Mouse (Mus musculus) liver, embryonic 12.5 days (tissue): ENCODE results near the gene Pum1. TPM values are rescaled to one million over a fixed set of nuclear protein-coding genes. Genes with fewer than 3 reads are reported as not detected.

Source experiments
- ATAC-seq: fragments of 200-750 bp; cut with Nextera tagmentation; 2 replicates; pipeline ENCODE4 v1.8.0; 2017; ENCODE audit warnings: moderate number of reproducible peaks, mild to moderate bottlenecking, moderate library complexity
- H3K27ac ChIP-seq: fragments of 300-500 bp; sonication (generic); 2 replicates; pipeline ENCODE4 v1.5.1; 2016; ENCODE audit warnings: mild to moderate bottlenecking
- H3K27me3 ChIP-seq: fragments of 300-500 bp; sonication (generic); replicated peaks from 2 replicates; pipeline ENCODE4 v1.6.1; 2016; ENCODE audit warnings: mild to moderate bottlenecking, moderate library complexity
- H3K36me3 ChIP-seq: fragments of 300-500 bp; sonication (generic); 2 replicates; pipeline ENCODE4 v1.6.1; 2016; ENCODE audit warnings: mild to moderate bottlenecking, moderate library complexity
- H3K4me1 ChIP-seq: fragments of 300-500 bp; sonication (generic); 2 replicates; pipeline ENCODE4 v1.6.1; 2016
- H3K4me2 ChIP-seq: fragments of 300-500 bp; sonication (generic); 2 replicates; pipeline ENCODE4 v1.6.1; 2016; ENCODE audit warnings: mild to moderate bottlenecking, moderate library complexity
- H3K4me3 ChIP-seq: fragments of 300-500 bp; sonication (generic); 2 replicates; pipeline ENCODE4 v1.5.1; 2016; ENCODE audit warnings: mild to moderate bottlenecking, moderate library complexity
- H3K9ac ChIP-seq: fragments of 300-500 bp; sonication (generic); 2 replicates; pipeline ENCODE4 v1.6.1; 2016; ENCODE audit warnings: mild to moderate bottlenecking, moderate library complexity
- H3K9me3 ChIP-seq: fragments of 300-500 bp; sonication (generic); replicated peaks from 2 replicates; pipeline ENCODE4 v1.6.1; 2016; ENCODE audit warnings: mild to moderate bottlenecking, moderate library complexity
- WGBS: fragments of 180-500 bp; shearing (Covaris S2); methylation state at CpG from one replicate; pipeline ENCODE4 v1.1.7; 2016; ENCODE audit not compliant: insufficient replicate concordance; 5-methylcytosine and 5-hydroxymethylcytosine counted together
- polyA plus RNA-seq: library from polyadenylated mRNA; unstranded; fragments of >200 nt; fragmentation: Nextera tagmentation; extraction: Ambion mirVana; gene quantifications from 2 replicates; pipeline ENCODE4 v1.2.1, GENCODE M21; 2016

The Pum1 gene
- polyA plus RNA-seq, 1 experiment from 2014 or later: 43.2 TPM

DNA sequence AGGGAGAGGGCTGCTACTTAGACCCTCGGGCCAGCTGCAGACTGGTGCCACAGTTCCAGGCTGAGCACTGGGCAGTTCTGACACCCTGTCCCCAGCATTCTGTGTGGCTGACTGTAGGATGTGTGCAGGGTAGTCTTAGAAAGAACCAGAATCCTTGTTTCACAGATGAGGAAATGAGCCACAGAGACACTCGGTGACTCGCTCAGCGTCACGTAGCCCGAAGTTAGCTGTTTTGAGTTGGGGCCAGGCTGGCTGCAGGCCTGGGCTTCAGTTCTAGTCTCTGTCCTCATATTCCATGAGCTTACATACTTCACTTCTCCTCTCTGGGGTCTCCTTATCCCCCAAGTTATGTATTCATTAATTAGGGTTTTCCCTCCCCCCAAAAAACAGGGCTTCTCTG is 132.8 kb downstream of the Pum1 start:
- Histone ChIP-seq H3K9ac (no peak overlapping the region), H3K4me2 (no peak overlapping the region), H3K27me3 (peaks cover 66% of the 10 kb centered on the region), H3K9me3 (no peaks in the 10 kb centered on the region), H3K27ac (no peak overlapping the region), H3K36me3 (no peaks in the 10 kb centered on the region), H3K4me3 (no peak overlapping the region), H3K4me1 (peaks cover 33% of the 10 kb centered on the region)
- no peak for ATAC-seq
- 77% methylated on average over 6 of the region's 6 CpGs for WGBS

DNA sequence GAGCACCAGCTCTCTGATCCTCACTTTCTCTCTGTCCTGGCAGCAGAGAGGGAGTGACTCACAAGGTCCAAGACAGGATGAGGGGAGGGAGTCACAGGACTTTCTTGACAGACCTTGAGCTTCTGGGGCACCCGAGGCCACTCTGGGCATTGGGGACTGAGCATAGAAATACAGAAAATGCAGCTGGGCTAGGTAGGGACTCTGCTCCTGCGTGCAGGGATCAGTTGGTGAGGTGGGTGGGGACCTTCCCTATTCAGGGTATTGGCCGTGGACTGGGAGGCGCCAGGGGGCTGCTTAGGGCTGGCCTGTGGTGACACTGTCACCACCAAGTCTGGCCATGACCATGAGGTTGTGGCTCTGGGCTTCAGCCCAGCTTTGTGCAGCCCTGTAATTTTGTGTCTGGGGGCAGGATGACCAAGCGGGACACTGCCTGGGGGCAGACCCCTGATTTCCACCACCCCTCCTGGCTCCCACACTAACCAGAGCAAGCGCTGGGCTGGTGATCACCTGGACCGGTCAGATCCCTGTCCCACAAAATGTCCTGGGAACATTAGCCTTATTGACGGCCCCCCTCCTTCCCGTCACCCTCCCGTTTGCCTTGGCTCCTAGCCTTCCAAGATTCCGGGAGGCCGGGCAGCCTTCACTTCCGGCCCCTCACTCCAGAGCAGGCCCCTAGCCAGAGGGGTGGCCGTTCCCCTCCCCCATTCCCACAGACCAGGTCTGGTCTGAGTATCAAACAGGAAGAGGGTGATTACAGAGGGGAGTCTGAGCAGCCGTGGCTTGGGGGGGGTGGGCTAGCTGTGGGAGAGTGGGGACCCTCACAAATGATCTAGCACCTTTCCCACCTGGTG is 134.3 kb downstream of the Pum1 start:
- ATAC-seq: no peak
- H3K36me3 ChIP-seq: no peaks in the 10 kb centered on the region
- no peaks in the 10 kb centered on the region for H3K9me3 ChIP-seq
- H3K4me1 ChIP-seq: peaks cover 34% of the 10 kb centered on the region
- H3K4me2 ChIP-seq: peak overlapping the region; percentile 16; the same call in 1 of the 2 replicates
- WGBS: 28% methylated on average over 15 of the region's 15 CpGs
- 0 out of 2 replicates have a peak overlapping the region, but pooled peaks have one; percentile 30 for H3K27ac ChIP-seq
- H3K4me3 ChIP-seq: no peak overlapping the region
- peaks cover 51% of the 10 kb centered on the region for H3K27me3 ChIP-seq
- no peak overlapping the region for H3K9ac ChIP-seq

DNA sequence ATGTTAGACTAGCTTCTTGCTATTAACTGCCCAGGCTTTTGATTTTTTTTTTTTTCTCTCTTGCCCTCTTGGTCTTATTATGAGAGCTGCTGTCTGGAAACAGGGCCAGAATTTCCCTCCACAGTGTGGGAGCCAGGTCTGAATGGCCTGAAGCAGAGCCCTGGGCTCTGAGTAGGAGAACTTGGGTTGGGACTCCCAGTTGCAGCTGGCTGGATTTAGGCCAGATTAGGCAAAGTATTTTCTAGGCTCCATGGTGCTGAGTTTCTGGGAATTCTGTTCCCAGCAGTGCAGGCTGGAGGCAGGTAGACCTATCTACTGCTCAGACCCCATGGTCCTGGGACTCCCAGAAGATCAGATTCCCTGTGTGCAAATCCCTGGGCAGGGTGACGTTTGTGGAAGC is 135.3 kb downstream of the Pum1 start:
- Histone ChIP-seq H3K27ac (no peak overlapping the region), H3K4me3 (no peak overlapping the region), H3K36me3 (no peaks in the 10 kb centered on the region), H3K4me1 (peaks cover 29% of the 10 kb centered on the region), H3K9ac (no peak overlapping the region), H3K27me3 (peaks cover 41% of the 10 kb centered on the region), H3K4me2 (no peak overlapping the region), H3K9me3 (no peaks in the 10 kb centered on the region)
- 41% methylated on average over 1 of the region's 1 CpGs for WGBS
- ATAC-seq: no peak

DNA sequence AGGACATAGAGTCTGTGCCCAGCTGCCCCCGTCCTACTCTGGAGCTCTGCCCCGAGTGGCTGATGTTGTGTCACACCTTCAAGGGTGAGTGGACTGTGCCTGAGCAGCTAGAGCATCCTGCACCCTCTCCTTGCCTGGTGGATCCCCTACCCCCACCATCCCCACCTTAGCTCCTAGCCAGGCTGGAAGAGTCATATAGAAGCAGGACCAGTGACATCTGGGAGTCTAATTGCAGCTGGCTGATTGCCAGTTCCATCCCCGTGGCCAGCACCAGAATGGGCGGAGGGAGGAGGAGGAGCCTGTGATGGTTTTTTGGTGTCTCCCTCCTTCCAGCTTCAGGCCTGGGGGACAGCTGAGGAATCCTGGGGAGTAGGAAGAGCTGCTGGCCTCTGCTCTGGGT is 136.0 kb downstream of the Pum1 start:
- 46% methylated on average over 4 of the region's 4 CpGs for WGBS
- Histone ChIP-seq H3K27me3 (peaks cover 36% of the 10 kb centered on the region), H3K4me2 (no peak overlapping the region), H3K4me1 (peaks cover 29% of the 10 kb centered on the region), H3K4me3 (no peak overlapping the region), H3K9ac (no peak overlapping the region), H3K27ac (no peak overlapping the region), H3K36me3 (no peaks in the 10 kb centered on the region), H3K9me3 (no peaks in the 10 kb centered on the region)
- no peak for ATAC-seq

DNA sequence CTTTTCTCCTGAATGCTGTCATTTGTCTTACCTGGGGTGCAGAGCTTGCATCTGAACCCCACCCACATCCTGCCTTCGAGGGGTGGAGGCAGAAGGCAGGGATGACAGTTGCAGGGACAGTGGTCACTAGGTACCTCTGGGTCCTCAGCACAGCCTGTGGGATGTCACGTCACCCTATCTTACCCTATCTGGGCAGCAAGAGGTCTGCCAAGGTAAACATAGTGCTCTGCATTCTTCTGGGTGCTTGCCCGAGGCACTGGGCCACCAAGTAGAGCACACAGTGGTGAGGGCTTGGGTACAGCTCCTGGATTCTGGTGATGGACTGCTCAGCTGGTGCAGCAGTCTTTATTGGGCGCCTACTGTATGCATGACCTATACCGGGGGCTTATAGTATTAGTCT is 136.5 kb downstream of the Pum1 start:
- no peak overlapping the region for H3K4me2 ChIP-seq
- H3K9me3 ChIP-seq: no peaks in the 10 kb centered on the region
- H3K4me3 ChIP-seq: no peak overlapping the region
- peaks cover 29% of the 10 kb centered on the region for H3K4me1 ChIP-seq
- peaks cover 31% of the 10 kb centered on the region for H3K27me3 ChIP-seq
- 40% methylated on average over 5 of the region's 5 CpGs for WGBS
- H3K36me3 ChIP-seq: no peaks in the 10 kb centered on the region
- no peak overlapping the region for H3K9ac ChIP-seq
- no peak overlapping the region for H3K27ac ChIP-seq
- no peak for ATAC-seq

DNA sequence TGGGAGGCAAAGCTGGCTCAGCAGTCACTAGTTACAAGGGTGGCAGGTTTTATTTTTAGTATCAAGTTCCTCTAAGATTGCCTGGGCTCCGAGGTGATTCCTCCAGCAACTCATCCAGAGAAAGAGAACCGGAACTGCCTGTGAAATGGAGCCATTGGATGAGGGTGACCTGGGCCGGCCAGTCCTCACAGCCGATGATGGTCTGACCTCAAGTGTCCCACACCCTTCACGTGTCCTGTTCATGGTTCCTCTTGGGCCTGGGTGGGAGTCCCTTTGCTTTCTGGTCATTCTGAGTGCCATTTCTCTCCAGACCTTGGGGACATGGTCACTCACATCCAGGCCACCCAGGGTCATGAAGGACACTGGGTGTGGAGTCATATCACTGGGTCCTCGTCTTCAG is 137.0 kb downstream of the Pum1 start:
- Histone ChIP-seq H3K4me2 (no peak overlapping the region), H3K27me3 (peaks cover 26% of the 10 kb centered on the region; the same call in 1 of the 2 replicates), H3K36me3 (no peaks in the 10 kb centered on the region), H3K4me1 (peaks cover 29% of the 10 kb centered on the region), H3K9me3 (no peaks in the 10 kb centered on the region), H3K4me3 (no peak overlapping the region), H3K9ac (no peak overlapping the region), H3K27ac (no peak overlapping the region)
- 63% methylated on average over 6 of the region's 6 CpGs for WGBS
- ATAC-seq: no peak

DNA sequence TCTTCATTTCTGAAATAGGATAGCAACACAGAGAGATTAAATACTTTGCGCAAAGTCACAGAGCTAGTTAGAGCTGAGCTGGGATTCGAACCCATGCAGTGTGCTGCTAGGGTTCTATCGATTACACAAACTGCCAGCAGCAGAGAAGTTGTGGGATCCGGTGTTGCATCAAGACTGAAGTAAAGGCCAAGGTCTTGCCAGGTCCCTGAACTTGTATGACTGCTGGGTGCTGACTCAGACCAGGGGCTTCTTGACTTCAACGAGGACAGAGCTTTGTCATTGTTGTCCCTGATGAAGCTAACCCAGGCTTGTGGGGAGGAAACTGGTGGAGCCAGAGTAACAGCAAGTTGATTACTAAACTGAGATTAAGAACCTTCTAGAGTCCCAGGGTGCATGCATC is 138.1 kb downstream of the Pum1 start:
- no peak overlapping the region for H3K4me3 ChIP-seq
- H3K4me2 ChIP-seq: no peak overlapping the region
- H3K4me1 ChIP-seq: peaks cover 29% of the 10 kb centered on the region
- 75% methylated on average over 5 of the region's 5 CpGs for WGBS
- peaks cover 16% of the 10 kb centered on the region; the same call in 1 of the 2 replicates for H3K27me3 ChIP-seq
- no peaks in the 10 kb centered on the region for H3K9me3 ChIP-seq
- no peak for ATAC-seq
- H3K9ac ChIP-seq: no peak overlapping the region
- H3K36me3 ChIP-seq: no peaks in the 10 kb centered on the region
- no peak overlapping the region for H3K27ac ChIP-seq

DNA sequence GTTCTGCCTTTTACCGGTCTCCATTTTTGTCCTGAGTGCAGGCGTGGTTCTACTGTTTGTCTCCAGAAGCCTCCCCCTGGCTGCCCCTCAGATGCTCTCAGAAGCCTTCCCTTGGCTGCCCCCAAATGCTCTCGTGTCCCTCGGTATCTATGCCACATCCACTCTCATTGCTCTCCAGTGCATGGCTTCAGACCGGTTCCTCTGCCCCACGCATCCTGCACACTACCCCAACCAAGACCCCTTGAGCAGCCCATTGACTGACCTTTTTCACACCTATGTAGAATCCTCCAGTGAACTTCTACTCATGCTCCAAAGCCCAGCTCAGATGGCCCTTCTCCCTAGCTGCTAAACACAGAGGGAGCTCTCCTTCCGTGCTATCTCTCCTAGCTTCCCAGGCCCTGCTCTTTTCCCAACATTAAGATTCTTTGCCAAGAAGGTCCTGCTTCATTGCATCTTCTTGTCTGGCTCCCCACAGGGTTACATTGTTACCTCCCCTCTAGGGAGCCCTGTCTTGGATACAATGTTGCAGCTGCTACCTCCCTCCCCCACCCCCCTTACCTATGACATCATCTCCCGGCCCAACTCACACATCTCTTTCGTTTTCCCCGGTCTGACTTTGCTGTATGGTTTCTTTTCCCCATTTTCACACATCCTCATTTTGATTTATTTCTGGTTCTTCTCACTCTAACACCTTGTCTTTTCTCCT is 138.7 kb downstream of the Pum1 start:
- no peak overlapping the region for H3K4me2 ChIP-seq
- H3K4me1 ChIP-seq: peaks cover 28% of the 10 kb centered on the region
- WGBS: 56% methylated on average over 10 of the region's 10 CpGs
- no peak for ATAC-seq
- H3K9ac ChIP-seq: no peak overlapping the region
- no peaks in the 10 kb centered on the region for H3K36me3 ChIP-seq
- peaks cover 10% of the 10 kb centered on the region; the same call in 1 of the 2 replicates for H3K27me3 ChIP-seq
- no peak overlapping the region for H3K4me3 ChIP-seq
- no peak overlapping the region for H3K27ac ChIP-seq
- no peaks in the 10 kb centered on the region for H3K9me3 ChIP-seq

DNA sequence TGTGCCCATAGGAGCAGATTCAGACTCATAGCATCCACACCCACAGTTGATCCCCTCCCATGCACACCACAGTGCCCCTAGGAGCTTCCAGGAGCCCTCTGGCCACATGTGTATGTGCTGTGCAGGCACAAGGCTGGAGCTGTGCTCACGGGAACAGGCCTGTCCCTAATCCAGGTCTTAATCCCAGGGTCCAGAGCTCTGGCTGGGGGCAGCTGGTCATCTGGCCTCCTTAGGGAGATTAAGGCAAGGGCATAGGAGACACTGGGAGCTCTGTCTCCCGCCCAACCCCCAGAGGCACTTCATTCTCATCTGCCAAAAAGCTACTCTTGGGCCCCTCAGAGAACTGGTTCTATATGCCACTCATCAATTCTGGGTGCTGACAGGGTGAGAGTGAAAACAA is 140.5 kb downstream of the Pum1 start:
- no peak overlapping the region for H3K9ac ChIP-seq
- no peak for ATAC-seq
- no peaks in the 10 kb centered on the region for H3K36me3 ChIP-seq
- no peak overlapping the region for H3K4me2 ChIP-seq
- 61% methylated on average over 2 of the region's 2 CpGs for WGBS
- H3K9me3 ChIP-seq: no peaks in the 10 kb centered on the region
- no peak overlapping the region for H3K27ac ChIP-seq
- H3K4me1 ChIP-seq: peaks cover 16% of the 10 kb centered on the region
- H3K4me3 ChIP-seq: no peak overlapping the region
- no peaks in the 10 kb centered on the region for H3K27me3 ChIP-seq

DNA sequence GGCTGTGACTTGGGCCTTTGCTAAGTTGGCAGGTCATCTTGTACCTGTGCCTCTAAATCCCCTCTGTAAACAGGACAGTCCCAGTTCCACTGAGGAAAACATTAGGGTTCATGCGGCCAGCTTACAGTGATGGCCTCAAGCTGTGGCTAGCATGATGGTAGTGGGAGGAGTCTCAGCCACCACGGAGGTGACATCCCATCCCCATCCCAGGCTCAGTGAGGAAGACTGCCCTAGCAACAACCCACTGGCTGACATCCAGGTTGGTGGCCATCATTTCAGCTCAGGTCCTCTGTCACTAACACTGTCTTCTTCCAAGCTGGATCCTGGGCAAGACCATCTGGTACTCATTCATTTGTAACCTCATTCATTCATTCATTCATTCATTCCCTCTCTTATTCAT is 141.2 kb downstream of the Pum1 start:
- no peak overlapping the region for H3K27ac ChIP-seq
- H3K36me3 ChIP-seq: no peaks in the 10 kb centered on the region
- H3K4me1 ChIP-seq: peaks cover 11% of the 10 kb centered on the region; the same call in 1 of the 2 replicates
- no peaks in the 10 kb centered on the region for H3K9me3 ChIP-seq
- ATAC-seq: no peak
- WGBS: 51% methylated on average over 2 of the region's 2 CpGs
- H3K4me2 ChIP-seq: no peak overlapping the region
- H3K27me3 ChIP-seq: no peaks in the 10 kb centered on the region
- H3K4me3 ChIP-seq: no peak overlapping the region
- no peak overlapping the region for H3K9ac ChIP-seq

DNA sequence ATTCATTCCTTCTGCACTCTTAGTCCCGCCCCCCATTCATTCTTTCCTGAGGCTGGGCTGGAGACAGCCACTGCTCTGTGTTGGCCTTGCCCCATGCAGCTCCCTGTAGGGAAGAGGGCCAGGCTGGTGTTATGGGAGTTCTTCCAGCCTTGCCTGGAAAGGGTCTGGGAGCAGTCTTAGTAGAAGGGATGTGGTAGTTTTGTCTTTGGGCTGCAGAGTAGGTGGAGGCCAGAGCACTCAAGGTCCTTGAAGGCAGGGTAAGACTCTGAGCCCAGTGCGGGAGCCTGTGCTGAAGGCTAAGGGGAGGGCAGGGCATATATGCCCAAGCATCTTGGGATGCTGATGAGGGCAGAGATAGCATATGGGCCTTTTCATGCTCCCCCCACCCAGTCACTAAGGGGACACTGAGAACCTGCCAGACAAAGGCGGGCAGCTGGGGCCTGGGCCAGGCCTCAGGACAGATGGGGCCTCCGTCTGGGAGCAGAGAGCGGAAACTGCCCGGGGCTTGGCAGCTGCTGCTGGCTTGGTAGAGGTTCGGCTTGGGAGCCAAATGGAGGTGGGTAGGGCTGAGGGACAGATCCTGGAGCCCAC is 141.7 kb downstream of the Pum1 start:
- H3K36me3 ChIP-seq: no peaks in the 10 kb centered on the region
- H3K27ac ChIP-seq: no peak overlapping the region
- H3K9me3 ChIP-seq: no peaks in the 10 kb centered on the region
- 64% methylated on average over 7 of the region's 7 CpGs for WGBS
- H3K4me1 ChIP-seq: 0 out of 2 replicates have a peak, but pooled peaks cover 6% of the 10 kb centered on the region
- H3K27me3 ChIP-seq: no peaks in the 10 kb centered on the region
- no peak overlapping the region for H3K4me2 ChIP-seq
- H3K9ac ChIP-seq: no peak overlapping the region
- ATAC-seq: no peak
- H3K4me3 ChIP-seq: no peak overlapping the region

DNA sequence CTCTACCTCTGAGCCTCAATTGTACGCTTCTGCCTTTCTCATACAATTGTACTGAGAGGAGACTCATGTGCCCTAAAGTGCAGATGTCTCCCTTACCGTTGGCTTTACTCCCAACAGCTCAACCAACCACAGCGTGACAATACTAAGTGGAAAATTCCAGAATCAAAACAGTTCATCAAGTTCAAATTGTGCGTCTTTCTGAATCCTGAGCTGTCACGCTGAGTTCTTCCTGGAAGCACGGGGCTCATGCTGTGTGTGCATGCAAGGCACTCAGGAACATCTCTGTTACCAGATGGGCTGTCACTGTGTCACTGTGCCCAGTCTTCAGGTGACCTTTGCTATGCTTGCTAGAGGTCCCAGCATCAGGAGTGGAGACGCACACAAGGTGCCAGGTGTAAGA is 142.6 kb downstream of the Pum1 start:
- no peak overlapping the region for H3K4me3 ChIP-seq
- H3K36me3 ChIP-seq: no peaks in the 10 kb centered on the region
- no peaks in the 10 kb centered on the region for H3K27me3 ChIP-seq
- H3K4me2 ChIP-seq: no peak overlapping the region
- H3K9me3 ChIP-seq: no peaks in the 10 kb centered on the region
- no peak for ATAC-seq
- 66% methylated on average over 7 of the region's 7 CpGs for WGBS
- H3K9ac ChIP-seq: no peak overlapping the region
- no peak overlapping the region for H3K27ac ChIP-seq
- 0 out of 2 replicates have a peak, but pooled peaks cover 6% of the 10 kb centered on the region for H3K4me1 ChIP-seq
